Mouse (Mus musculus) embryonic fibroblast, embryonic 13.5 days (primary cell): ENCODE measurements around the gene Eapp. TPM values are rescaled to one million over a fixed set of nuclear protein-coding genes. Genes with fewer than 3 reads are reported as not detected.
"Not testable (repeated sequence)": the region's sequence is repeated elsewhere in the genome, so short reads cannot be mapped to it uniquely, and the experiment has no call there.

Source experiments
- H3K27ac ChIP-seq: 2 replicates; pipeline ENCODE4 v1.5.1; 2012; ENCODE audit warnings: low read length, control low read depth, inconsistent platforms; ENCODE audit not compliant: insufficient read depth
- H3K4me1 ChIP-seq: 2 replicates; pipeline ENCODE4 v1.6.1; 2011; ENCODE audit warnings: low read length; ENCODE audit not compliant: control insufficient read depth, insufficient read depth
- H3K4me3 ChIP-seq: 2 replicates; pipeline ENCODE4 v1.5.1; 2011; ENCODE audit warnings: mild to moderate bottlenecking, control low read depth, low read length; ENCODE audit not compliant: insufficient read depth
- CTCF ChIP-seq: IDR thresholded peaks from 2 replicates; pipeline ENCODE4 v1.5.1; 2011; ENCODE audit warnings: mild to moderate bottlenecking, control low read depth, low read length, moderate library complexity, borderline replicate concordance; ENCODE audit not compliant: insufficient read depth
- POLR2A ChIP-seq: IDR thresholded peaks from 2 replicates; pipeline ENCODE4 v1.6.1; 2011; ENCODE audit warnings: low read depth, mild to moderate bottlenecking, control low read depth, low read length, moderate library complexity
- polyA plus RNA-seq: library from polyadenylated mRNA; stranded (reverse); fragments of >200 nt; gene quantifications from 2 replicates; pipeline ENCODE4 v1.2.4, GENCODE M21; 2011; ENCODE audit warnings: low read depth; ENCODE audit not compliant: missing spikeins, insufficient read length

The Eapp gene
- polyA plus RNA-seq, 1 experiment, result 53.1 TPM

- H3K4me3 ChIP-seq, result no peak overlapping the region
- no peak overlapping the region for H3K27ac ChIP-seq
- TF ChIP-seq CTCF (no peak), POLR2A (no peak)
- no peaks in the 10 kb centered on the region for H3K4me1 ChIP-seq
Observed at GRCm38 (mm10) chr12:54676709-54677108, 19.0 kb downstream of the Eapp start.

GRCm38 (mm10) chr12:54675396-54675795 lies 20.3 kb downstream of the Eapp start:
- no peak overlapping the region for H3K4me3 ChIP-seq
- TF ChIP-seq CTCF (no peak), POLR2A (no peak)
- H3K4me1 ChIP-seq, result no peaks in the 10 kb centered on the region
- H3K27ac ChIP-seq, result no peak overlapping the region

GRCm38 (mm10) chr12:54671262-54671661 lies 24.4 kb downstream of the Eapp start:
- Histone ChIP-seq H3K4me1 (no peaks in the 10 kb centered on the region), H3K4me3 (no peak overlapping the region), H3K27ac (no peak overlapping the region)
- TF ChIP-seq POLR2A (no peak), CTCF (no peak)

GRCm38 (mm10) chr12:54668141-54668540 lies 27.6 kb downstream of the Eapp start:
- TF ChIP-seq CTCF, result no peak
- TF ChIP-seq POLR2A, result no peak
- no peak overlapping the region for H3K27ac ChIP-seq
- no peak overlapping the region for H3K4me3 ChIP-seq
- no peaks in the 10 kb centered on the region for H3K4me1 ChIP-seq

GRCm38 (mm10) chr12:54665526-54665925 lies 30.2 kb downstream of the Eapp start:
- TF ChIP-seq POLR2A, result no peak
- no peak for TF ChIP-seq CTCF
- Histone ChIP-seq H3K4me3 (no peak overlapping the region), H3K4me1 (no peaks in the 10 kb centered on the region), H3K27ac (no peak overlapping the region)

GRCm38 (mm10) chr12:54661470-54661869 lies 34.2 kb downstream of the Eapp start:
- H3K27ac ChIP-seq, H3K4me3 ChIP-seq, H3K4me1 ChIP-seq: not testable (repeated sequence)

- no peak for TF ChIP-seq CTCF
- TF ChIP-seq POLR2A, result no peak
- Histone ChIP-seq H3K4me1 (peaks cover 3% of the 10 kb centered on the region), H3K27ac (no peak overlapping the region), H3K4me3 (no peak overlapping the region)
Observed at GRCm38 (mm10) chr12:54659901-54660300, 35.8 kb downstream of the Eapp start.

- TF ChIP-seq POLR2A (no peak), CTCF (no peak)
- peaks cover 12% of the 10 kb centered on the region for H3K4me1 ChIP-seq
- H3K4me3 ChIP-seq, result no peak overlapping the region
- H3K27ac ChIP-seq, result no peak overlapping the region
Observed at GRCm38 (mm10) chr12:54658425-54659092, 37.1 kb downstream of the Eapp start.

GRCm38 (mm10) chr12:54657951-54658350 lies 37.7 kb downstream of the Eapp start:
- H3K27ac ChIP-seq, result no peak overlapping the region
- TF ChIP-seq CTCF, result no peak
- TF ChIP-seq POLR2A, result no peak
- peaks cover 12% of the 10 kb centered on the region for H3K4me1 ChIP-seq
- H3K4me3 ChIP-seq, result no peak overlapping the region

- Histone ChIP-seq H3K4me3 (no peak overlapping the region), H3K4me1 (peaks cover 12% of the 10 kb centered on the region), H3K27ac (no peak overlapping the region)
- no peak for TF ChIP-seq CTCF
- no peak for TF ChIP-seq POLR2A
Observed at GRCm38 (mm10) chr12:54657226-54657625, 38.5 kb downstream of the Eapp start.
